ENCODE assay signal across 7 mouse cellular contexts in the genomic region with DNA sequence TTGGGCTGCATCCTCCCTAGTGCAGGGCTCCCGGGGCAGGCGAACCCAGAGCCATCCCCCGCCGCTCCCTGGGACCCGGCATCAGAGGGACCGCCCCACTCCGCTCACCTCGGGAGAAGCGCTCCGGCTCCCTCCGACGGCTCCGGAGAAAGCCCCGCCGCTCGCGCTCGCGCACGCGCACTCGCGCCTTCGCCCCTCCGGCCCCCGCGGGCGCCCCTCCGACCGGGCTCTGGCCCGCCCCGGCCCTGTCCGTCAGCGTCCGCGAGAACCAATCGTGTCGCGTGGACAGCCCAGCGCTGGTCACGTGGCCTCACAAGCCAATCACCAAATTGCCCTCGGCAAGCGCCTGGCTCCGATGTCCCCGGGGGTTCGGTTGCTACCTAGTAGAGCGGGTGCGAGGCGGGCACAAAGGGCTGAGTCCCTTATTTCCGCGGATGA. TPM values are rescaled to one million over a fixed set of nuclear protein-coding genes. Genes with fewer than 3 reads are reported as not detected.
A peak's percentile ranks its signal among the peaks of the same experiment; 100 is the strongest.
DNase-seq lines count a peak whose midpoint lies in the region; ATAC-seq and TF ChIP-seq lines count a peak whose summit lies in the region.

TSS of gene Tmem108 (minus strand) at position 191 of the 438 bp plus-strand sequence.

- 0 out of 2 replicates have a peak within 1 kb of the TSS, but pooled peaks have one; percentile 15 for H3K27ac ChIP-seq in embryonic facial prominence, embryonic 14.5 days (replicated peaks; ENCODE audit: low read depth, low read length)
- H3K27ac ChIP-seq in heart, embryonic 12.5 days (ENCODE audit: poor library complexity, severe bottlenecking): peak within 1 kb of the TSS; percentile 61
- no peak within 1 kb of the TSS for H3K27ac ChIP-seq in kidney, embryonic 16.5 days (ENCODE audit: low read length)
- no peak within 1 kb of the TSS for H3K27ac ChIP-seq in limb, embryonic 15.5 days
- peak within 1 kb of the TSS; percentile 48; the same call in 1 of the 2 replicates for H3K27ac ChIP-seq in midbrain, postnatal 0 days (ENCODE audit: low read depth, low read length)

- peaks cover 26% of the 10 kb centered on the region for H3K27me3 ChIP-seq in embryonic facial prominence, embryonic 14.5 days (replicated peaks; ENCODE audit: control insufficient read depth, insufficient read depth, low read length)
- H3K27me3 ChIP-seq in heart, embryonic 12.5 days (replicated peaks): no peaks in the 10 kb centered on the region
- H3K27me3 ChIP-seq in kidney, embryonic 16.5 days (ENCODE audit: insufficient read depth, low read length): peaks cover 22% of the 10 kb centered on the region
- H3K27me3 ChIP-seq in limb, embryonic 15.5 days: peaks cover 23% of the 10 kb centered on the region
- no peaks in the 10 kb centered on the region for H3K27me3 ChIP-seq in midbrain, postnatal 0 days (ENCODE audit: insufficient read depth, low read length)

- H3K36me3 ChIP-seq in embryonic facial prominence, embryonic 14.5 days (ENCODE audit: control insufficient read depth, insufficient read depth, low read length): no peaks in the 10 kb centered on the region
- H3K36me3 ChIP-seq in heart, embryonic 12.5 days: no peaks in the 10 kb centered on the region
- no peaks in the 10 kb centered on the region for H3K36me3 ChIP-seq in kidney, embryonic 16.5 days (ENCODE audit: insufficient read depth, low read length)
- H3K36me3 ChIP-seq in limb, embryonic 15.5 days: no peaks in the 10 kb centered on the region
- H3K36me3 ChIP-seq in midbrain, postnatal 0 days (ENCODE audit: insufficient read depth, low read length): no peaks in the 10 kb centered on the region

- TF ChIP-seq CTCF in midbrain, postnatal 0 days (IDR thresholded peaks at IDR 0.05): no peak

- peak within 1 kb of the TSS; percentile 95 for H3K4me2 ChIP-seq in embryonic facial prominence, embryonic 14.5 days (ENCODE audit: low read depth, low read length)
- peak within 1 kb of the TSS; percentile 82 for H3K4me2 ChIP-seq in heart, embryonic 12.5 days
- H3K4me2 ChIP-seq in kidney, embryonic 16.5 days (replicated peaks; ENCODE audit: low read depth, low read length): peak within 1 kb of the TSS; percentile 99
- peak within 1 kb of the TSS; percentile 92 for H3K4me2 ChIP-seq in limb, embryonic 15.5 days
- peak within 1 kb of the TSS; percentile 77 for H3K4me2 ChIP-seq in midbrain, postnatal 0 days (ENCODE audit: low read depth, low read length, poor library complexity, severe bottlenecking)

- H3K9ac ChIP-seq in embryonic facial prominence, embryonic 14.5 days (ENCODE audit: low read depth, low read length): peak within 1 kb of the TSS; percentile 66
- H3K9ac ChIP-seq in heart, embryonic 12.5 days: peak within 1 kb of the TSS; percentile 96
- H3K9ac ChIP-seq in kidney, embryonic 16.5 days (replicated peaks; ENCODE audit: low read length): peak within 1 kb of the TSS; percentile 67
- H3K9ac ChIP-seq in limb, embryonic 15.5 days: peak within 1 kb of the TSS; percentile 35
- H3K9ac ChIP-seq in midbrain, postnatal 0 days (replicated peaks; ENCODE audit: low read length, poor library complexity, severe bottlenecking): peak within 1 kb of the TSS; percentile 78

- ATAC-seq in embryonic facial prominence, embryonic 14.5 days (ENCODE audit: low read depth): peak; percentile 95
- ATAC-seq in heart, embryonic 12.5 days (ENCODE audit: insufficient number of reproducible peaks, low FRiP score): peak; percentile 95
- peak; percentile 98 for ATAC-seq in kidney, embryonic 16.5 days (ENCODE audit: low FRiP score, low TSS enrichment)
- peak; percentile 92 for ATAC-seq in limb, embryonic 15.5 days (ENCODE audit: insufficient number of reproducible peaks, low FRiP score, low TSS enrichment, low read depth)
- ATAC-seq in midbrain, postnatal 0 days (ENCODE audit: low FRiP score): peak; percentile 96

- no peaks in the 10 kb centered on the region for H3K4me1 ChIP-seq in embryonic facial prominence, embryonic 14.5 days (ENCODE audit: control insufficient read depth, insufficient read depth, low read length)
- peaks cover 34% of the 10 kb centered on the region for H3K4me1 ChIP-seq in heart, embryonic 12.5 days (replicated peaks)
- H3K4me1 ChIP-seq in kidney, embryonic 16.5 days (ENCODE audit: insufficient read depth, low read length): peaks cover 7% of the 10 kb centered on the region; the same call in 1 of the 2 replicates
- peaks cover 17% of the 10 kb centered on the region for H3K4me1 ChIP-seq in limb, embryonic 15.5 days
- H3K4me1 ChIP-seq in midbrain, postnatal 0 days (ENCODE audit: insufficient read depth, low read length): no peaks in the 10 kb centered on the region

- H3K9me3 ChIP-seq in embryonic facial prominence, embryonic 14.5 days (ENCODE audit: control insufficient read depth, low read length): no peaks in the 10 kb centered on the region
- no peaks in the 10 kb centered on the region for H3K9me3 ChIP-seq in heart, embryonic 12.5 days (replicated peaks)
- no peaks in the 10 kb centered on the region for H3K9me3 ChIP-seq in kidney, embryonic 16.5 days (ENCODE audit: low read length)
- H3K9me3 ChIP-seq in limb, embryonic 15.5 days: no peaks in the 10 kb centered on the region
- H3K9me3 ChIP-seq in midbrain, postnatal 0 days (ENCODE audit: low read length): no peaks in the 10 kb centered on the region

- peak; percentile 66 to 79 for DNase-seq in adrenal gland, postnatal 4 days (ENCODE audit: low spot score in 2 of 2)
- DNase-seq in embryonic facial prominence, embryonic 14.5 days (ENCODE audit: low spot score): peak; percentile 96
- DNase-seq in midbrain, postnatal 0 days (ENCODE audit: low spot score): peak; percentile 96
- peak; percentile 84 to 86 for DNase-seq in spleen, postnatal 36 days (ENCODE audit: low spot score in 2 of 2)

- under 1% methylated on average over 14 of the region's 51 CpGs for WGBS in embryonic facial prominence, embryonic 14.5 days
- WGBS in heart, embryonic 12.5 days: under 1% methylated on average over 45 of the region's 51 CpGs
- WGBS in kidney, embryonic 16.5 days: under 1% methylated on average over 50 of the region's 51 CpGs
- under 1% methylated on average over 50 of the region's 51 CpGs for WGBS in limb, embryonic 15.5 days
- under 1% methylated on average over 46 of the region's 51 CpGs for WGBS in midbrain, postnatal 0 days

- peak within 1 kb of the TSS; percentile 63 for H3K4me3 ChIP-seq in embryonic facial prominence, embryonic 14.5 days (ENCODE audit: low read depth, low read length)
- peak within 1 kb of the TSS; percentile 90 for H3K4me3 ChIP-seq in heart, embryonic 12.5 days
- peak within 1 kb of the TSS; percentile 72 for H3K4me3 ChIP-seq in kidney, embryonic 16.5 days (ENCODE audit: low read length)
- peak within 1 kb of the TSS; percentile 60 for H3K4me3 ChIP-seq in limb, embryonic 15.5 days
- H3K4me3 ChIP-seq in midbrain, postnatal 0 days (ENCODE audit: low read depth, low read length): peak within 1 kb of the TSS; percentile 77

RNA-seq across cellular contexts. Expression of gene Tmem108, which starts in this region (rescaled TPM):
- 10 to 100 TPM in 1 of 2 experiments, 1 to 10 TPM in 1; 8.7 to 10.8 TPM for total RNA-seq in adrenal gland, postnatal 4 days (2021)
- polyA plus RNA-seq in embryonic facial prominence, embryonic 14.5 days (2014; fragmentation: Nextera tagmentation; extraction: Ambion mirVana): 9.9 and 11.6 TPM in 2 replicates
- polyA plus RNA-seq in heart, embryonic 12.5 days (2016; fragmentation: Nextera tagmentation; extraction: Ambion mirVana): 97.5 and 105 TPM in 2 replicates
- polyA plus RNA-seq in kidney, embryonic 16.5 days (2015; fragmentation: Nextera tagmentation; extraction: Ambion mirVana): 8.3 and 8.5 TPM in 2 replicates
- polyA plus RNA-seq in limb, embryonic 15.5 days (2015; fragmentation: Nextera tagmentation; extraction: Ambion mirVana): 5.7 and 6.4 TPM in 2 replicates
- total RNA-seq in midbrain, postnatal 0 days (2014; rRNA removed): 16.9 and 25.2 TPM in 2 replicates
- 20.2 and 24.8 TPM in 2 replicates for polyA plus RNA-seq in midbrain, postnatal 0 days (2015; fragmentation: Nextera tagmentation; extraction: Ambion mirVana)

Comparison
In these comparisons a context has a peak if more than half of its experiments do, and no peak if none do; other contexts are left out.
1. H3K27ac ChIP-seq: peak in embryonic facial prominence, embryonic 14.5 days (single experiment), heart, embryonic 12.5 days (single experiment) and midbrain, postnatal 0 days (single experiment); none in kidney, embryonic 16.5 days (single experiment) and limb, embryonic 15.5 days (single experiment).
2. H3K9ac ChIP-seq: peak in every context shown above with its lines; median percentile 96 in heart, embryonic 12.5 days; 78 in midbrain, postnatal 0 days; 67 in kidney, embryonic 16.5 days; 66 in embryonic facial prominence, embryonic 14.5 days; 35 in limb, embryonic 15.5 days.
3. Peak in every context shown above with its lines, with median percentiles within 50 percentile points of each other: DNase-seq, ATAC-seq, H3K4me2 ChIP-seq and H3K4me3 ChIP-seq.